Mouse (Mus musculus) ES-Bruce4 (cell line): ENCODE measurements around the gene Rab5if.

Source experiments
- CTCF ChIP-seq: IDR thresholded peaks from one replicate; pipeline ENCODE4 v1.8.1; 2011; ENCODE audit warnings: low read depth, low read length
- POLR2A ChIP-seq: IDR thresholded peaks from one replicate; pipeline ENCODE4 v1.8.1; 2011; ENCODE audit warnings: low read length; ENCODE audit not compliant: insufficient read depth

DNA sequence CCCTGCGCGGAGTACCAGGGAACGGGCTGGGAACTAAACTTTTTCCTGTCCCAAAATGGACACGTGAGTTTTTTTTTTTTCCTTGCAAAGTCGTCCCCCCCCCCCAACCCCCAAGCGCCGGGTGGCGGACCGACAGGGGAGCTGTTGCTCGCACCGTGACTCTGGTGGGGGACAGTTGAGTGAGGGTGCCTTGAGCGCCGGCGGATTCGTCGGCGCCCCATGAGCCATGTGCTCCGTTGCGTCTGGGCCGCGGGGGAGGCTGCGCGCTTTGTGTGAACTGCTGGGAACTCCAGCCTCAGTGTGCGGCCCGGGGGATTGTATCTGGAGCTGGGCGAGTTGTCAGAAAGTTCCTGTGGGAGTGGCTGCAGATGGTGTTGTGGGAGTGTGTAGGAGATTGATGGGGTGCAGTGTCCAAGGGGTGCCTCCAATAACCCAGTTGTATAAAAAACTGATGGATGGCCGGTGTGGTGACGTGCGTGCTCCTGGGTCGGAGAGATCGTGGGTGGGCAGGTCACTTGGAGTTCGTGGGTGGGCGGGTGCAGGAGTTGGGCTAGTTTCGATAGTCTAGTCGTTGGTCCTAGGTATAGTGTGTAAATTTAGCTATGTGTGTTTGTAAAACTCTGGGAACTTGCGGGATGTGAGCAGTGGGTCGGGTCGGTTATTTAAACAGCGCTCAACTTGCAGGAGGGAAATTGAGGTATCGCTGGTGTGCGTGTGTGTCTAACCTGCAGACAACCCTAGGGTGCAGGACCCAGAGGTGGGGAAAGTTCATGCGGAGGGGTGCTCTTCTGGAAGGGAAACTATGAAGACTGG is 21.7 kb upstream of the Rab5if start:
- TF ChIP-seq CTCF (no peak), POLR2A (no peak)
